Mouse (Mus musculus): ENCODE results near the gene Aqr. TPM values are rescaled to one million over a fixed set of nuclear protein-coding genes. Genes with fewer than 3 reads are reported as not detected.
A peak's percentile ranks its signal among the peaks of the same experiment; 100 is the strongest.

Aqr gene
- polyA plus RNA-seq, 1 experiment = 17.7 TPM

GRCm38 (mm10) chr2:114057303-114057853 lies 129.4 kb downstream of the Aqr start:
- Histone ChIP-seq H3K4me3 (ENCODE audit: insufficient read depth, low read depth, low read length) (no peak overlapping the region), H3K36me3 (ENCODE audit: control insufficient read depth, insufficient read depth, low read length) (no peaks in the 10 kb centered on the region), H3K4me1 (ENCODE audit: control insufficient read depth, insufficient read depth, low read length) (no peaks in the 10 kb centered on the region), H3K27me3 (replicated peaks; ENCODE audit: control insufficient read depth, insufficient read depth, low read length) (no peaks in the 10 kb centered on the region), H3K27ac (ENCODE audit: insufficient read depth, low read depth, low read length) (no peak overlapping the region)
- WGBS = 19% methylated on average over 10 of the region's 10 CpGs
- DNase-seq = peak; percentile 75
- no peak for TF ChIP-seq POLR2A (IDR thresholded peaks at IDR 0.05; ENCODE audit: low read depth, low read length)
- no peak for TF ChIP-seq CTCF (conservative IDR thresholded peaks at IDR 0.05; ENCODE audit: insufficient read depth, insufficient read length, low read depth, low read length)

DNA sequence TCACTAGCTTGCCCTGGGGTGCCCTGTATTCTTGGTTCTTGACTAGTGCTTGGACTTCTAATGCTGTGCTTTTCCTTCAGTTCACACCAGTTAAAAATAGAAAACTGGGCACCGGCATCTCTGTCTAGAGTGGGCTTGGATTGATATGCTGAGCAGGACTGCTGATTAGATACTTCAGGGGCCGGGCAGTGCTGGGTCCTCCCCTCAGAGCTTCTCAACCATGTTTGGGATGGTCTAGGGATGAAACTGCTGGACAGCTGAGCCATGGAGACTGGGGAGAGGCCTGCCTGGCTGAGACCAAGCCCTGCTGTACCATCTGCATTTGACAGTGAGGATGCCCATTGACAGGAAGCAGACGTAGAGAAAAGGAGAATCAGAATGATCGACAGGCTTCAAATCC lies 132.7 kb downstream of the Aqr start:
- 90% methylated on average over 4 of the region's 4 CpGs for WGBS
- DNase-seq = no peak

DNA sequence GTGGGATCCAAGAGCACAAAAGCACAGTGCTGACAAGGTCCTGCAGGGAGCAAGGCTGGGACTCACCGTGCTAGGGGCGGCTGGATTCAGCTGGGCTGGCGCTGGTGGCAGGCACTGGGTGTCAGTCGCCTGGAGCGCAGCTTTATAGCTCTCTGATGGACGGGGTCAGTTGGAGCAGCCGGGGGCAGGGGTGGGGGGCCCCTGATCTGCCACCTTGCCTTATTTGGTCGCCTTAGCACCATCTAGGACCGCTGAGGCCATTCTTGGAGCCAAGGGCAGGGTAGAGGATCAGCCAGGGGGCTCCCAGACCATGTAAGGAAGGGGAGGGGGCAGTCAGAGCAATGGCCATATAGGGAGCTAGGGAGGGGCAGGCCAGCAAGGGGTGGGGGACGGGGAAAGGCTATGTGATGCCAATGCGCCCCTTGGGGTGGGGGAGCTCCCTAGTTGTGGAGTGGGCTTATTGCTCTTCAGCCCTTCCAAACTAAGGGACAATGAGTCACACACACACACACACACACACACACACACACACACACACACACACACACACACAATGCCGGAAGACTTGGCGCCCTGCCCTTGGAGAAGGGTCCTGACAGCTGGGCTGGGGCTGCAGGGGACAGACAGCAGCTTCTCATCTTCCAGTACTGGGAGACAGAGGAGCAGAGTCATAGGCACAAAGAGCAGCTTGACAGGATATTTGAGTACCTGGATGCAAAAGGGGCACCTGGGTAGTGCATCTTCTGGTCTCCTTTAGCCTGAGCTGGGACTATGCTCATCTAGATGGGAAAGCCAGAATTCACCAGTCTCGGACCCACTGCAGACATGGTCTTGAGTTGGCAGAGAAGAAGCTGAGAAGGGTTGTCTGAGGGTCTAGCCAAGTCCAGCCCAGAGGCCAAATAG lies 133.9 kb downstream of the Aqr start, which contains the start of gene Actc1:
TSS of gene Actc1 (minus strand) at position 853 of the 903 bp plus-strand sequence.
- Histone ChIP-seq H3K4me3 (ENCODE audit: insufficient read depth, low read depth, low read length) (no peak within 1 kb of the TSS), H3K36me3 (ENCODE audit: control insufficient read depth, insufficient read depth, low read length) (no peaks in the 10 kb centered on the region), H3K27ac (ENCODE audit: insufficient read depth, low read depth, low read length) (no peak within 1 kb of the TSS), H3K4me1 (ENCODE audit: control insufficient read depth, insufficient read depth, low read length) (no peaks in the 10 kb centered on the region), H3K27me3 (replicated peaks; ENCODE audit: control insufficient read depth, insufficient read depth, low read length) (no peaks in the 10 kb centered on the region)
- TF ChIP-seq POLR2A (IDR thresholded peaks at IDR 0.05; ENCODE audit: low read depth, low read length) = no peak
- no peak for TF ChIP-seq CTCF (conservative IDR thresholded peaks at IDR 0.05; ENCODE audit: insufficient read depth, insufficient read length, low read depth, low read length)
- DNase-seq = no peak
- WGBS = 19% methylated on average over 14 of the region's 14 CpGs

More for the DNA sequence above, 132.7 kb downstream of the Aqr start:
- Histone ChIP-seq H3K4me3 (ENCODE audit: insufficient read depth, low read depth, low read length) (no peak overlapping the region), H3K27ac (ENCODE audit: insufficient read depth, low read depth, low read length) (no peak overlapping the region), H3K36me3 (ENCODE audit: control insufficient read depth, insufficient read depth, low read length) (no peaks in the 10 kb centered on the region), H3K4me1 (ENCODE audit: control insufficient read depth, insufficient read depth, low read length) (no peaks in the 10 kb centered on the region), H3K27me3 (replicated peaks; ENCODE audit: control insufficient read depth, insufficient read depth, low read length) (no peaks in the 10 kb centered on the region)
- no peak for TF ChIP-seq POLR2A (IDR thresholded peaks at IDR 0.05; ENCODE audit: low read depth, low read length)
- TF ChIP-seq CTCF (conservative IDR thresholded peaks at IDR 0.05; ENCODE audit: insufficient read depth, insufficient read length, low read depth, low read length) = no peak

- TF ChIP-seq POLR2A (IDR thresholded peaks at IDR 0.05; ENCODE audit: low read depth, low read length) (no peak), CTCF (conservative IDR thresholded peaks at IDR 0.05; ENCODE audit: insufficient read depth, insufficient read length, low read depth, low read length) (no peak)
- DNase-seq = no peak
- no peak overlapping the region for H3K27ac ChIP-seq (ENCODE audit: insufficient read depth, low read depth, low read length)
- 92% methylated on average over 14 of the region's 14 CpGs for WGBS
- no peaks in the 10 kb centered on the region for H3K36me3 ChIP-seq (ENCODE audit: control insufficient read depth, insufficient read depth, low read length)
- H3K4me3 ChIP-seq (ENCODE audit: insufficient read depth, low read depth, low read length) = no peak overlapping the region
- no peaks in the 10 kb centered on the region for H3K4me1 ChIP-seq (ENCODE audit: control insufficient read depth, insufficient read depth, low read length)
- no peaks in the 10 kb centered on the region for H3K27me3 ChIP-seq (replicated peaks; ENCODE audit: control insufficient read depth, insufficient read depth, low read length)
Measured at GRCm38 (mm10) chr2:114051871-114052241, 135.0 kb downstream of the Aqr start.

Other genes with a start within 250 kb of the Aqr start
- not detected in 2 replicates for gene Gjd2, start 173.4 kb downstream of the Aqr start, polyA plus RNA-seq (2012; rRNA removed)
- 4.1 and 4.5 TPM in 2 replicates for gene Actc1, start 133.5 kb downstream of the Aqr start, polyA plus RNA-seq (2012; rRNA removed)
- gene Zfp770, start 14.4 kb upstream of the Aqr start, polyA plus RNA-seq (2012; rRNA removed) = 1.3 and 1.9 TPM in 2 replicates

All from kidney, adult 2 months (tissue).